Mouse (Mus musculus): ENCODE measurements around the gene Gkn3. TPM values are rescaled to one million over a fixed set of nuclear protein-coding genes. Genes with fewer than 3 reads are reported as not detected.

The Gkn3 gene
- polyA plus RNA-seq (2015; fragmentation: Nextera tagmentation; extraction: Ambion mirVana): 0.13 TPM in 1 of 2 replicates, not detected in the other

DNA sequence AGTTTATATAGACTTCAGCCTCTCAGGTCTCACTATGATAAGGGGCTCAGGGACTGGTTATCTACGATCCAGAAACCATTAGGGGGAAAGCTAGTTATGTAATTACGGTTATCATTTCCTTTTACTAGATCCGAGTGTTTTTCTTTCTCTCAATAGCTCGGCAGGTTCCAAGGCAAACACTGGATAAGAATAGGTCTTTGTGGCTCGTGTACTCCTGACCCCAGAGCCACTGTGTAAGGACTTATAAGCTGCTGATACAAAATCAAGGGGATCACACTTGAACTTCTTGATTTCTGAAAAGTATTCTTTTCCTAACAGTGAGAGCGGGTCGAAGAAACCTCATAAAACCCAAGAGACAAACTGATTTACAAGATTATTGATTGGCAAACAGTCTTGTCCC is at the start of gene Gkn3:
TSS of gene Gkn3 (minus strand) at position 59 of the 400 bp plus-strand sequence.
- no peak for ATAC-seq (ENCODE audit: low read depth)
- Histone ChIP-seq H3K9ac (no peak within 1 kb of the TSS), H3K4me2 (no peak within 1 kb of the TSS), H3K36me3 (no peaks in the 10 kb centered on the region), H3K27ac (no peak within 1 kb of the TSS), H3K27me3 (peaks cover 18% of the 10 kb centered on the region; the same call in 1 of the 2 replicates), H3K9me3 (replicated peaks) (no peaks in the 10 kb centered on the region), H3K4me1 (replicated peaks) (peaks cover 42% of the 10 kb centered on the region), H3K4me3 (replicated peaks) (no peak within 1 kb of the TSS)
- WGBS (ENCODE audit: insufficient replicate concordance): 38% methylated on average over 7 of the region's 7 CpGs
- DNase-seq: no peak

DNA sequence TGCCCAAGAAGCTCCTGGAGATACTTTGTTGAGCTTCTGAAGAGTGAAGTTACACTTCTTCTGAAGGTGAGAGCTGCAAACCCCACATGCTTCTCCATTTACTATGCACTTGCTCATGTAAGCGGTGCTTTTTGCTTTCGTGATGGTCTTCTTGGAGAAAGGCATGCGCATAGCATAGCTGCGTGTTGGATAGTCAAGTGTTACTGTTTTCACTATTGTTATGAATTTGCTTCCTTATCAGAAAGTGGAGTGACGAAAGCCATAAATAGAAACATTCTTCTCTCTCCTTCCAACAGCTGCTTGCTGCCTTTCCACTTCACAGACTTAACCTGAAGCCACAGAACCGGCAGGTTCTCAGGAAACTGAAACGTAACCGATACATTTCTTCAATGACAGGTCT is 48.0 kb upstream of the Gkn3 start:
- Histone ChIP-seq H3K27me3 (no peaks in the 10 kb centered on the region), H3K4me1 (replicated peaks) (no peaks in the 10 kb centered on the region), H3K36me3 (no peaks in the 10 kb centered on the region), H3K4me3 (replicated peaks) (no peak overlapping the region), H3K4me2 (no peak overlapping the region), H3K9me3 (replicated peaks) (no peaks in the 10 kb centered on the region), H3K9ac (no peak overlapping the region), H3K27ac (no peak overlapping the region)
- ATAC-seq (ENCODE audit: low read depth): no peak
- no peak for DNase-seq
- 67% methylated on average over 8 of the region's 8 CpGs for WGBS (ENCODE audit: insufficient replicate concordance)

DNA sequence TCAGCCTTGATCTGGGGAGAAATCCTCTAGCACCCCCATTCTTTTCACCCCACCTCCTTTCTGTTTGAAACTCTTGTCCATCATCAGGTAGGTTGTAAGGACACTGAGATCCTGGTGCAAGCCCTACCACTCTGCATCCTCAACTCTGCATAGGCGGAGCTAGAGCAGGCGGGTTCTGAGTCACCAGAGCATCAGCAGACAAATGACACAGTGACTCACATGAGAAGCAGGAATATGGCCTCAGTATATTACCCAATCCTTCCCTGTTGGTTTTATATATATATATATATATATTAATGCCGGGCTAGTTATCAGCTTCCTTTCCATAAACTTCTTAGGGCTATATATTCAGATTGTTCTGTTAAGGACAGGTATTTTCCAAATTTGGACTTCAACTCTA is 47.1 kb upstream of the Gkn3 start:
- Histone ChIP-seq H3K27me3 (no peaks in the 10 kb centered on the region), H3K4me1 (replicated peaks) (no peaks in the 10 kb centered on the region), H3K27ac (no peak overlapping the region), H3K9ac (no peak overlapping the region), H3K4me3 (replicated peaks) (no peak overlapping the region), H3K9me3 (replicated peaks) (no peaks in the 10 kb centered on the region), H3K36me3 (no peaks in the 10 kb centered on the region), H3K4me2 (no peak overlapping the region)
- ATAC-seq (ENCODE audit: low read depth) (no peak), DNase-seq (no peak)
- 65% methylated on average over 3 of the region's 3 CpGs for WGBS (ENCODE audit: insufficient replicate concordance)

DNA sequence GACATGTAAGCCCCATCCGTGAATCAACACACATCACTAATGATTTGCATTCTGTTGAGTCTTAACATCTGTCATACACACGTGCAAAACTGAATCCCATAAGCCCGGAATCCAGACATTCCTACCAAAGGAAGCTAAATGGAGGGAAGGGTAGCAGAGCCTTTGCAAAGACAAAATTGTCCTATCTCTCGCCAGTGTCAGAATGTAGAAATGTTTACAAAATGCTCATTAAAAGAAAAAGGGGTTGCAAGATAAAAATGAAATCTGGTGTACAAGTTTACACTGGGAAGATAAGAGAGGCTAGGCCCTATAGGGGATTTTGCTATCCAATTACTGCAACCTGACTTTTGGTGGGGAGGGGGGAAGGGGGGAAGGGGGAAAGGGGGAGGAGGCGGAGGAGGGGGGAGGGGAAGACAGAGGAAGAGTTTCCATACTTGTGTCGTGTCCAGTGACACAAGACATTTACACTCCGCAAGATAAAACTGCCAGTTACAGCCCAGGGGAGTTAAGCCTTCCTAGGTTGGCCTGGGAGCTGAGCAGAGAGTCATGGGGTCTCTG is 39.8 kb upstream of the Gkn3 start, which contains the start of gene Bmp10:
TSS of gene Bmp10 (plus strand) at position 508 of the 558 bp plus-strand sequence.
- Histone ChIP-seq H3K4me1 (replicated peaks) (0 out of 2 replicates have a peak, but pooled peaks cover 5% of the 10 kb centered on the region), H3K9me3 (replicated peaks) (no peaks in the 10 kb centered on the region), H3K9ac (no peak within 1 kb of the TSS), H3K27ac (no peak within 1 kb of the TSS), H3K36me3 (no peaks in the 10 kb centered on the region), H3K4me2 (no peak within 1 kb of the TSS), H3K4me3 (replicated peaks) (no peak within 1 kb of the TSS), H3K27me3 (no peaks in the 10 kb centered on the region)
- 62% methylated on average over 7 of the region's 7 CpGs for WGBS (ENCODE audit: insufficient replicate concordance)
- ATAC-seq (ENCODE audit: low read depth) (no peak), DNase-seq (no peak)

DNA sequence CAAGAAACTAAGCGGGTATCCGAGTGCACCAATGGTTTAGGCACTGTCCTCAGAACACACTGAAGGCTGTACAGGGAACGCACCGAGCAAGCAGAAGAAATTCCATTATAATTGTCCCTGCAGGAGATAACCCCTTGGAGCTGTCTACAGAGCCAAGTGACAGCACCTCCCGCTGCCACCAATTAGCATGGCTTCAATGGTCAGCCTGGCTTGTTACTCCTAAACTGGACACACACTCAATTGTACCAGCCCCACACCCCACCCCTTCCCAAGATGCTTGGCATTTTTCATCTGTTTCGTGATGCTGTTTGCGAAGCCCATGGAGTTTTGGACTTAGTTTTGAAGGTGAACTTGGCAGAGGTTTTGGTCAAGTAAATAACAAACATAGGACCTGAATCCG is 38.9 kb upstream of the Gkn3 start:
- Histone ChIP-seq H3K27me3 (no peaks in the 10 kb centered on the region), H3K36me3 (no peaks in the 10 kb centered on the region), H3K9me3 (replicated peaks) (no peaks in the 10 kb centered on the region), H3K9ac (no peak overlapping the region), H3K4me3 (replicated peaks) (no peak overlapping the region), H3K27ac (no peak overlapping the region), H3K4me1 (replicated peaks) (0 out of 2 replicates have a peak, but pooled peaks cover 7% of the 10 kb centered on the region), H3K4me2 (no peak overlapping the region)
- 70% methylated on average over 8 of the region's 8 CpGs for WGBS (ENCODE audit: insufficient replicate concordance)
- ATAC-seq (ENCODE audit: low read depth) (no peak), DNase-seq (no peak)

DNA sequence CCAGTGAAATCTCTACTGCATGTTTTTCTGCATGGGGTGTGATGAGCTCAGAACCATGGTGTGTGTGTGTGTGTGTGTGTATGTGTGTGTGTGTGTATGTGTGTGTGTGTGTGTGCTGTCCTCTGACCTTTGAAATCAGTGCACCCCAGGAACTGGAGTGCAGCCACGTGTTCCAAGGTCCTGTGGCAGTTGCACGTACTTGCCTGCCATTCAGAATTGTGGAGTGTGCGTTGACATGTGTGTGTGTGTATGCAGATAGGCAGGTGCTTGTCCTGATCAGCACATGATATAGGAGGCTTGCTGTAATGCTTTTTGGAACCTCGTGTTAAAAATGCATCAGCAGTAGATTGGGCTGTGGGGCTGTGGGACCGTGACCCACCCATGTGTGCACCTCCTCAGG is 38.2 kb upstream of the Gkn3 start:
- WGBS (ENCODE audit: insufficient replicate concordance): 53% methylated on average over 5 of the region's 5 CpGs
- H3K27ac ChIP-seq: no peak overlapping the region
- ATAC-seq (ENCODE audit: low read depth) (no peak), DNase-seq (no peak)
- no peaks in the 10 kb centered on the region for H3K36me3 ChIP-seq
- H3K4me3 ChIP-seq (replicated peaks): no peak overlapping the region
- no peak overlapping the region for H3K4me2 ChIP-seq
- H3K4me1 ChIP-seq (replicated peaks): 0 out of 2 replicates have a peak, but pooled peaks cover 7% of the 10 kb centered on the region
- H3K9me3 ChIP-seq (replicated peaks): no peaks in the 10 kb centered on the region
- H3K27me3 ChIP-seq: no peaks in the 10 kb centered on the region
- H3K9ac ChIP-seq: no peak overlapping the region

DNA sequence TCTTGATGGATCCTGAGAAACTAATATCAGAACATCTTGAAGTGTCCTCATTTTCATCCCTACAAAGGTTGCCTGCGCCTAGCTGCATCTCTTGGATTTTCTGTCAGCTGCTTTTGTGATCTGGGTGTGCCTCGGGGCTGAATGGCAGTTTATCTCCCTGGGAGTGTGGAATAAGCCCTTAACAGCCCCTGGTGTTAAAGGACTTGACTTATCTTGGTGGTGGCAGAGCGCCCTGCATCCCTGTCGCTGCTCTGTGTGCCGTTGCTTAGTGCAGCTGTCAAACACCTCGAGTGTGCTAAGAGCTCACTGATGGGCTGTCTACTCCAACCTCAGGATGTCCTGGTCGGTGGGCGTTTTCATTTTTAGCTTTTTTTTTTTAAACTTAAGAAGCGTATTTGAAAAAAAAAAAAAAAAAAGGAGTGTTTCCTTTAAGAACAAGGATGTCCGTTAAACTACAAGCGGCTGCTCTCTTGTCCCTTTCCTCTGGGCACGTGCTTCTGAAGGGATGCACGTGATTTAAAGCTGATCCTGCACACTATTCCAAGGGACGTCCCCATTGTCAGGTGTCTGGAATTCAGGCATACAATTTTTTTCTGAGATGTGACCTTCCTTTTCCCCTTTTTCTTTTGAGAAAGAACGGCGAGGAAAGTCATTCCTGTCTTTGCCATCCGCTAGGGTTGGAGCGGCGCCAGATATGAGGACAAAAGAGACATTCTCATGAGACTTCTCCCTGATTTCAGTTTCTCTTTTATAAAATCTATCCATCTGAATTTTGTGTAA is 35.5 kb upstream of the Gkn3 start:
- ATAC-seq (ENCODE audit: low read depth) (peak; percentile 61; the same call in 1 of the 2 replicates), DNase-seq (no peak)
- Histone ChIP-seq H3K36me3 (no peaks in the 10 kb centered on the region), H3K27me3 (no peaks in the 10 kb centered on the region), H3K9ac (no peak overlapping the region), H3K9me3 (replicated peaks) (no peaks in the 10 kb centered on the region), H3K27ac (no peak overlapping the region), H3K4me3 (replicated peaks) (no peak overlapping the region), H3K4me2 (no peak overlapping the region), H3K4me1 (replicated peaks) (0 out of 2 replicates have a peak, but pooled peaks cover 7% of the 10 kb centered on the region)
- 41% methylated on average over 19 of the region's 19 CpGs for WGBS (ENCODE audit: insufficient replicate concordance)

DNA sequence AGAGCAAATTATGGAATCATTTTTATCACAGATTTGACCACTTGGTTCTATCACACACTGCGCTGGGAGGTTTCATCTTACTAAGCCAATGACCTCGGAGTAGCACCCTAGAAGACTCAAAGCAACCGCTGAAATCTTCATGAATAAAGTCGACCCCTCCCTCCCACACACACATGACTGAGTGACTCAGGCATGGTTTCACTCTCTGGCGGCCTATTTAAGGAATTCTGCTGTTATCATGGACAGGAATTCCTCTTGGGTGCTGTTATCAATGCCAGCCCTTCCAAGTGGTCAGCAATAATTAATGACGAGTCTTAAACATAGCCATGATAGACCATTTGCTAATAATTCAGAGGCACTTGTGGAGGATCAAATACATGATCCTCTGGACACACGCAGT is 33.6 kb upstream of the Gkn3 start:
- DNase-seq (no peak), ATAC-seq (ENCODE audit: low read depth) (no peak)
- 0 out of 2 replicates have a peak, but pooled peaks cover 7% of the 10 kb centered on the region for H3K4me1 ChIP-seq (replicated peaks)
- no peak overlapping the region for H3K9ac ChIP-seq
- H3K27ac ChIP-seq: no peak overlapping the region
- H3K36me3 ChIP-seq: no peaks in the 10 kb centered on the region
- no peaks in the 10 kb centered on the region for H3K9me3 ChIP-seq (replicated peaks)
- H3K27me3 ChIP-seq: no peaks in the 10 kb centered on the region
- WGBS (ENCODE audit: insufficient replicate concordance): 54% methylated on average over 7 of the region's 7 CpGs
- no peak overlapping the region for H3K4me3 ChIP-seq (replicated peaks)
- no peak overlapping the region for H3K4me2 ChIP-seq

DNA sequence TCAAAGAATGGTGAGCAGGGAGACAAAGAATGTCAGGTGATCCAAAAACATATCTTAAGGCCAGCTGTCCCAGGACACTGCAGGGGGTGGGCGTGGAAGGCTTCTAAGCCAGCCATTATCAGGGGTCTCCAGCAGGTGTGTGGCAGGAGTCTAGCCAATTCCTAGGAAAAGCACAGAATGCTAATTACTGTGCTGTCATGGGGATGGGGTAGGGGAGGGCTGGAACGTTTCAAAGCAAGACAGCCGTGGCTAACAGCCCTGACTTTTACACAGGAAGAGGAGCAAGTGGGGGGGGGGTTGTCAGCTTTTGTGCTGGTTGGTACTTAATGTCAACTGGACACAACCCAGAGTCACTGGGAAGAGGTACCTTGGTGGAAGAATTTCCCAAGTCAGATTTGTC is 23.3 kb upstream of the Gkn3 start:
- Histone ChIP-seq H3K4me2 (no peak overlapping the region), H3K9ac (no peak overlapping the region), H3K9me3 (replicated peaks) (no peaks in the 10 kb centered on the region), H3K4me1 (replicated peaks) (0 out of 2 replicates have a peak, but pooled peaks cover 7% of the 10 kb centered on the region), H3K4me3 (replicated peaks) (no peak overlapping the region), H3K27ac (no peak overlapping the region), H3K27me3 (no peaks in the 10 kb centered on the region), H3K36me3 (no peaks in the 10 kb centered on the region)
- no peak for DNase-seq
- ATAC-seq (ENCODE audit: low read depth): no peak
- 45% methylated on average over 3 of the region's 3 CpGs for WGBS (ENCODE audit: insufficient replicate concordance)

DNA sequence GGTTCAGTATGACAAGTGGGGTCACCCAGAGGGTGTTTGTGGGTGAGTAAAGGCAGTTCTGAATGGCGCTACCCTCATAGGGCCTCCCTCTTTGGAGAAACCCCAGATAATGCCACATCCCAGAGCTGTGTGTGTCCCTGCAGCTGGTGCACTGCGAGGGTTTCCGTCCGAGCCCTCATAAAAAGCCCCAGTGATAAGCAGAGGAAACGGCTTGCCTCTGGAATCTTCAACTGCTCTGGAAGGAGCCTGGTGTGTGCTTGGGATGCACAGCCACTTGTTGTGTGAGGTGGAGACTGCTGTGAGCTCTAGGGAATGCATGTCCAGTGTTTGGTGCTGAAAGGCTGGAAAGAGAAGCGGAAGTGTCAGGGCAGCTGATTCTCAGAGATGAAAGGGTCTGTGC is 12.7 kb upstream of the Gkn3 start:
- no peak overlapping the region for H3K9ac ChIP-seq
- H3K4me2 ChIP-seq: no peak overlapping the region

DNA sequence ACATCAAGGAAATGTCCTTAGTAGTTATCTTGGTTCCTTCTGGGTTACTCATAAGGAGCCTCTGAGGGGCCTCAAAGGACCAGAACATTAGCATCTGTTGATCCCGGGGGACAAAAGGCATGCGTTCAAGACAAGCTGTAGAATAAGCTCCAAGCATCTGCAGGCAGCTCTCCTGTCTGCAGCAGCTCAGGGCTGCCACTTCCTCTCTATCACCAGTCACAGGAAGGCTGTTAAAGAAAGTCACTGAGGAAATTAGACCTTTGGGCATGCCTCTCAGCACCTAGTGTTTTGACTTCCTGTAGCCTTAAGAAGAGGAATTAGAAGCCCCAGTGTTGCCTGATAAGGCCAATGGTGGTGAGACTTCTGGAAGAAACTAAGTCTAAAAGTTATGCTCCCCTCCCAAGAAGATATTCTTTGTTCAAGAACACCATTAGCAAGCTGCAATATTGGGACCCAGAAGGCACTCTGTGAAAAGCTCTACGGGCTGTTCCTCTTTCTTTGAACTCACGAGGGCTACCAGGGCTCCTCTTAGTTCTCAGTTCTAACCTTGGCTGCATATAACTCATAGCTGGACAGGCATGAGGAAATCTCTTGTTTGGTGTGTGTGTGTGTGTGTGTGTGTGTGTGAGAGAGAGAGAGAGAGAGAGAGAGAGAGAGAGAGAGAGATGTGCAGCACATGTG is 11.3 kb upstream of the Gkn3 start:
- no peak overlapping the region for H3K9ac ChIP-seq
- no peak for DNase-seq
- no peak overlapping the region for H3K27ac ChIP-seq
- no peaks in the 10 kb centered on the region for H3K9me3 ChIP-seq (replicated peaks)
- H3K4me3 ChIP-seq (replicated peaks): no peak overlapping the region
- ATAC-seq (ENCODE audit: low read depth): no peak
- peaks cover 15% of the 10 kb centered on the region for H3K4me1 ChIP-seq (replicated peaks)
- H3K27me3 ChIP-seq: no peaks in the 10 kb centered on the region
- no peak overlapping the region for H3K4me2 ChIP-seq
- 9% methylated on average over 4 of the region's 4 CpGs for WGBS (ENCODE audit: insufficient replicate concordance)
- no peaks in the 10 kb centered on the region for H3K36me3 ChIP-seq

More for the DNA sequence above, 12.7 kb upstream of the Gkn3 start:
- WGBS (ENCODE audit: insufficient replicate concordance): 55% methylated on average over 6 of the region's 6 CpGs
- DNase-seq (no peak), ATAC-seq (ENCODE audit: low read depth) (peak; percentile 20; the same call in 1 of the 2 replicates)
- Histone ChIP-seq H3K4me3 (replicated peaks) (no peak overlapping the region), H3K27me3 (no peaks in the 10 kb centered on the region), H3K27ac (no peak overlapping the region), H3K4me1 (replicated peaks) (peaks cover 15% of the 10 kb centered on the region), H3K36me3 (no peaks in the 10 kb centered on the region), H3K9me3 (replicated peaks) (no peaks in the 10 kb centered on the region)

Measured in liver, embryonic 13.5 days (tissue).